Mouse (Mus musculus) lung, postnatal 0 days (tissue): ENCODE measurements around the gene Ecd. TPM values are rescaled to one million over a fixed set of nuclear protein-coding genes. Genes with fewer than 3 reads are reported as not detected.

ENCODE experiments used
- ATAC-seq: fragments of 200-750 bp; cut with Nextera tagmentation; 2 replicates; pipeline ENCODE4 v1.8.0; 2017; ENCODE audit warnings: moderate library complexity
- DNase-seq: peaks from one replicate; pipeline ENCODE4 v3.0.0-alpha.2; 2016; ENCODE audit warnings: low spot score
- H3K27ac ChIP-seq: fragments of 300-500 bp; sonication (generic); 2 replicates; pipeline ENCODE4 v1.5.1; 2014; ENCODE audit warnings: antibody characterized with exemption, mild to moderate bottlenecking, low read length, mixed read lengths
- H3K27me3 ChIP-seq: fragments of 300-500 bp; sonication (generic); replicated peaks from 2 replicates; pipeline ENCODE4 v1.6.1; 2014; ENCODE audit warnings: low read length, mixed read lengths; ENCODE audit not compliant: insufficient read depth
- H3K36me3 ChIP-seq: fragments of 300-500 bp; sonication (generic); 2 replicates; pipeline ENCODE4 v1.6.1; 2014; ENCODE audit warnings: low read length, mixed read lengths; ENCODE audit not compliant: insufficient read depth
- H3K4me1 ChIP-seq: fragments of 300-500 bp; sonication (generic); 2 replicates; pipeline ENCODE4 v1.6.1; 2014; ENCODE audit warnings: antibody characterized with exemption, low read depth, low read length, mixed read lengths; ENCODE audit not compliant: insufficient read depth
- H3K4me2 ChIP-seq: fragments of 300-500 bp; sonication (generic); replicated peaks from 2 replicates; pipeline ENCODE4 v1.6.1; 2014; ENCODE audit warnings: low read depth, mild to moderate bottlenecking, low read length, moderate library complexity, mixed read lengths
- H3K4me3 ChIP-seq: fragments of 300-500 bp; sonication (generic); 2 replicates; pipeline ENCODE4 v1.5.1; 2014; ENCODE audit warnings: low read depth, low read length
- H3K9ac ChIP-seq: fragments of 300-500 bp; sonication (generic); replicated peaks from 2 replicates; pipeline ENCODE4 v1.6.1; 2014; ENCODE audit warnings: low read depth, mild to moderate bottlenecking
- H3K9me3 ChIP-seq: fragments of 300-500 bp; sonication (generic); 2 replicates; pipeline ENCODE4 v1.6.1; 2016; ENCODE audit warnings: low read length, mixed read lengths
- CTCF ChIP-seq: IDR thresholded peaks from 2 replicates; pipeline ENCODE4 v1.5.1; 2016; ENCODE audit warnings: antibody characterized with exemption, mild to moderate bottlenecking
- EP300 ChIP-seq: IDR thresholded peaks from 2 replicates; pipeline ENCODE4 v1.6.1; 2016; ENCODE audit warnings: antibody characterized with exemption, mild to moderate bottlenecking, control low read depth
- WGBS: fragments of 180-500 bp; shearing (Covaris S2); extraction: QIAGEN DNeasy Blood & Tissue Kit; methylation state at CpG from one replicate; pipeline ENCODE4 v1.1.7; 2014; 5-methylcytosine and 5-hydroxymethylcytosine counted together
- polyA plus RNA-seq: library from polyadenylated mRNA; unstranded; fragments of >200 nt; fragmentation: Nextera tagmentation; extraction: Ambion mirVana; gene quantifications from 2 replicates; pipeline ENCODE4 v1.2.1, GENCODE M21; 2015

Gene Ecd
- polyA plus RNA-seq: 19.0 and 19.1 TPM in 2 replicates

DNA sequence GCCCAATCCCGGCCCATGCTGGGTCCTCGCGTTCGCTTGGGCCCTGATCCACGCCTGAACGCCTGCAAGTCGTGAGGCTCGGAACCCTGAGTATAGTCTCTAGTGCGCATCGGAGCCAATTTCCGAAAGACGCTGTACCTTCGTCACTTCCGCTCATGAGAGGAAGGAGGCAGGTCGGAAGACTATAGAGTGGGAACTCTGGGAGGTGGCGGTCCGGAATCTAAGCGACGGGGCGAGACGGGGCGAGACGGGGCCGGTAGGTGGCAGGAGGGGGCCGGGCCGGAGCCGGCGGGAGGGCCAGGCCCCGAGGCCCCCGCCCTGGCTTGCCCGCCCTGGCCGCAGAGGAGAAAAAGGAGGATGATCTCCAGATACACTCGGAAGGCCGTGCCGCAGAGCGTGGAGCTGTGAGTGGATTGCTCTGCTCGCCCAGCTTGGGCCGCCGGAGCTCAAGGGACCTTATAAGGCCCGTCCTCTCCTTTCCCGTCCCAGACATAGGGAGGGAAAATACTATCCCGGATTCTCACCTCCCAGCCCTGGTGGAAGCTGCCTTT, at the start of gene Ecd, which contains the start of gene Fam149b:
Ecd (minus strand) TSS at position 131 of the 551 bp plus-strand sequence.
Fam149b (plus strand) TSS at position 172 of the 551 bp plus-strand sequence.
- H3K4me1 ChIP-seq: 0 out of 2 replicates have a peak, but pooled peaks cover 3% of the 10 kb centered on the region
- peak within 1 kb of the TSS; percentile 63 for H3K4me2 ChIP-seq
- no peaks in the 10 kb centered on the region for H3K9me3 ChIP-seq
- 1% methylated on average over 30 of the region's 42 CpGs for WGBS
- H3K36me3 ChIP-seq: no peaks in the 10 kb centered on the region
- peak; percentile 67 for TF ChIP-seq CTCF
- no peak for TF ChIP-seq EP300
- ATAC-seq (peak; percentile 99), DNase-seq (peak; percentile 97)
- peak within 1 kb of the TSS; percentile 88 for H3K9ac ChIP-seq
- H3K4me3 ChIP-seq: peak within 1 kb of the TSS; percentile 67
- peak within 1 kb of the TSS; percentile 93 for H3K27ac ChIP-seq
- no peaks in the 10 kb centered on the region for H3K27me3 ChIP-seq

GRCm38 (mm10) chr14:20397220-20397619, 49.3 kb upstream of the Ecd start:
- no peak overlapping the region for H3K27ac ChIP-seq
- H3K9me3 ChIP-seq: no peaks in the 10 kb centered on the region
- TF ChIP-seq CTCF (no peak), EP300 (no peak)
- DNase-seq (no peak), ATAC-seq (no peak)
- no peaks in the 10 kb centered on the region for H3K36me3 ChIP-seq
- no peak overlapping the region for H3K9ac ChIP-seq
- WGBS: 72% methylated on average over 9 of the region's 9 CpGs
- H3K4me3 ChIP-seq: no peak overlapping the region
- H3K4me1 ChIP-seq: 0 out of 2 replicates have a peak, but pooled peaks cover 4% of the 10 kb centered on the region
- no peak overlapping the region for H3K4me2 ChIP-seq
- H3K27me3 ChIP-seq: no peaks in the 10 kb centered on the region

DNA sequence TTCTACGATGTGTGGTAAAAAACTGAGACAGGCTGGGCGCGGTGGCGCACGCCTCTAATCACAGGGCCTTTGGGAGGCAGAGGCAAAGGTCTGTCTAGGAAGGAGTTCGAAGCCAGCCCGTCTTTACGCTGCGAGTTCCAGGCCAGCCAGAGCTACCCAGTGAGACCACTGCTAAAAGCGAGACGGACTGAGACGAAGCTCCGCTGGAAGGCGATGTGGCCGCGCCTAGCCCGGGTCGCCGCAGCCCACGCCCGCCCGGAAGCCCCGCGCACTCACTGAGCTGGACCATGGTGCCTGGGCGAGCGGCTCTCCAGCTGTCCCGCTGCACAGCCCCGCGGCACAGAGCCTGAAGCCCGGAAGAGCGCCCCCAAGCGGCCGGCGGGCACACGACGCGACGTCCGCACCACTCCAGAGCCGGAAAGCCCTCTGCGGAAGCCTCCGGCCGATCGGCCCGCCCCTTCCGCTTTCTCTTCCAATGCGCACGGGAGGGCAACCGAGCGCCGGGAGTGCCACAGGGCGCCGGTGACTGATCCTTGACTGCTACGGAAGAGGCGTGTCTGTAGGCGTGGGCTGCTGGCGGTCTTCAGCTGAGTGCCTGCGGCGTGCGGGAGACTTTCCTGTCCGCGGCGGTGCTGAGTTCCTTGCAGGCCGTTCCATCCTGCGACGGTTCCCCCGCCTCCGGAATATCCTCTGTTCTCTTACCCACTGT, 45.4 kb upstream of the Ecd start, which contains the start of gene Mrps16:
Mrps16 (minus strand) TSS at position 430 of the 709 bp plus-strand sequence.
- Histone ChIP-seq H3K9me3 (no peaks in the 10 kb centered on the region), H3K27me3 (no peaks in the 10 kb centered on the region), H3K4me1 (peaks cover 4% of the 10 kb centered on the region; the same call in 1 of the 2 replicates), H3K36me3 (no peaks in the 10 kb centered on the region), H3K4me3 (peak within 1 kb of the TSS; percentile 67), H3K9ac (peak within 1 kb of the TSS; percentile 88), H3K4me2 (peak within 1 kb of the TSS; percentile 64), H3K27ac (peak within 1 kb of the TSS; percentile 87)
- no peak for TF ChIP-seq EP300
- TF ChIP-seq CTCF: peak; percentile 96
- WGBS: under 1% methylated on average over 64 of the region's 68 CpGs
- peak; percentile 99 for DNase-seq
- ATAC-seq: peak; percentile 97

- no peak overlapping the region for H3K4me2 ChIP-seq
- no peak for DNase-seq
- H3K36me3 ChIP-seq: no peaks in the 10 kb centered on the region
- no peak overlapping the region for H3K9ac ChIP-seq
- peaks cover 10% of the 10 kb centered on the region; the same call in 1 of the 2 replicates for H3K4me1 ChIP-seq
- no peak overlapping the region for H3K4me3 ChIP-seq
- no peak overlapping the region for H3K27ac ChIP-seq
- WGBS: 83% methylated on average over 3 of the region's 4 CpGs
- H3K9me3 ChIP-seq: no peaks in the 10 kb centered on the region
- no peaks in the 10 kb centered on the region for H3K27me3 ChIP-seq
- TF ChIP-seq CTCF (no peak), EP300 (no peak)
- ATAC-seq: no peak
Measured at GRCm38 (mm10) chr14:20392326-20392725, 44.4 kb upstream of the Ecd start.

DNA sequence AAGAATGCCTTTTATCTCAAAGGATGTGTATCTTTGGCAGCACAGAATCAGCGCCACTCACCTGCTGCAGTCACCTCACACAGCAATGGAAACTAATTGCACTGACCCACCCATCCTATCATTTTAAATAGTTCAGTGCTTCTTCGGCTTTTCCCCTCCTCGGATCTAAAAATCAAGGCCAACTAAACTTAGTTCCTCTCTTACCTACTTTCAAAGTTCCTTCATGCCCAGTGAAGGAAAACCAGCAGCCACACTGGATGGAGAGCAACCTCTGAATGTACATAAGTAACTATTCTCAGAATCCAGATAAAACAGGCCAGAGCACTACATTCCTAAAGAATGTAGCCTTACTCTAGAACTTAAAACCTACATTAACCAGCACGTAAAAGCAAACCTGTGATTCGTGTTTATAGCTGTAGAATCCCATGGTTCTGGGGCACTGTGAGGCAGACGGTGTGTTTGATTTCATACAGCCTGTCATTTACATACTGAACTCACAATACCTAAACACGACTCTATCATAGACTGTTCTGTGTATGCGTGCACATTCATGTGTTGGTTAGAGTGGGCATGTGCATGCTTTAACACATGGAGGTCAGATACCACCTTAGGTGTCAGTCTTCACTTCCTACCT, 41.6 kb upstream of the Ecd start:
- H3K27ac ChIP-seq: 0 out of 2 replicates have a peak overlapping the region, but pooled peaks have one; percentile 64
- H3K4me2 ChIP-seq: peak overlapping the region; percentile 85; the same call in 1 of the 2 replicates
- no peaks in the 10 kb centered on the region for H3K9me3 ChIP-seq
- no peaks in the 10 kb centered on the region for H3K36me3 ChIP-seq
- no peak for DNase-seq
- TF ChIP-seq EP300 (no peak), CTCF (no peak)
- peaks cover 10% of the 10 kb centered on the region; the same call in 1 of the 2 replicates for H3K4me1 ChIP-seq
- no peak overlapping the region for H3K4me3 ChIP-seq
- H3K27me3 ChIP-seq: no peaks in the 10 kb centered on the region
- ATAC-seq: no peak
- H3K9ac ChIP-seq: no peak overlapping the region
- 84% methylated on average over 8 of the region's 8 CpGs for WGBS
